Mouse (Mus musculus) midbrain, embryonic 14.5 days (tissue): ENCODE measurements around the gene Fam184a. TPM values are rescaled to one million over a fixed set of nuclear protein-coding genes. Genes with fewer than 3 reads are reported as not detected.
A peak's percentile ranks its signal among the peaks of the same experiment; 100 is the strongest.
"Not testable (repeated sequence)": the region's sequence is repeated elsewhere in the genome, so short reads cannot be mapped to it uniquely, and the experiment has no call there.

ENCODE experiments used
- ATAC-seq: fragments of 200-750 bp; cut with Nextera tagmentation; 2 replicates; pipeline ENCODE4 v1.8.0; 2017; ENCODE audit warnings: moderate number of reproducible peaks, moderate library complexity; ENCODE audit not compliant: low FRiP score, low TSS enrichment
- DNase-seq: peaks from one replicate; pipeline ENCODE4 v3.0.0-alpha.2; 2015
- H3K27ac ChIP-seq: fragments of 300-500 bp; sonication (generic); replicated peaks from 2 replicates; pipeline ENCODE4 v1.5.1; 2014; ENCODE audit warnings: mild to moderate bottlenecking, low read depth, low read length, moderate library complexity
- H3K27me3 ChIP-seq: fragments of 300-500 bp; sonication (generic); 2 replicates; pipeline ENCODE4 v1.6.1; 2014; ENCODE audit warnings: low read length, control low read depth, mixed read lengths; ENCODE audit not compliant: control insufficient read depth, insufficient read depth
- H3K36me3 ChIP-seq: fragments of 300-500 bp; sonication (generic); 2 replicates; pipeline ENCODE4 v1.6.1; 2014; ENCODE audit warnings: low read length, control low read depth; ENCODE audit not compliant: control insufficient read depth, insufficient read depth
- H3K4me1 ChIP-seq: fragments of 300-500 bp; sonication (generic); 2 replicates; pipeline ENCODE4 v1.6.1; 2014; ENCODE audit warnings: mild to moderate bottlenecking, antibody characterized with exemption, low read length, control low read depth; ENCODE audit not compliant: control insufficient read depth, insufficient read depth
- H3K4me2 ChIP-seq: fragments of 300-500 bp; sonication (generic); 2 replicates; pipeline ENCODE4 v1.6.1; 2014; ENCODE audit warnings: mild to moderate bottlenecking, low read length, moderate library complexity
- H3K4me3 ChIP-seq: fragments of 300-500 bp; sonication (generic); replicated peaks from 2 replicates; pipeline ENCODE4 v1.5.1; 2014; ENCODE audit warnings: low read depth, low read length
- H3K9ac ChIP-seq: fragments of 300-500 bp; sonication (generic); replicated peaks from 2 replicates; pipeline ENCODE4 v1.6.1; 2014; ENCODE audit warnings: mild to moderate bottlenecking, low read length, moderate library complexity
- H3K9me3 ChIP-seq: fragments of 300-500 bp; sonication (generic); 2 replicates; pipeline ENCODE4 v1.6.1; 2016; ENCODE audit warnings: low read length, control low read depth, mixed read lengths; ENCODE audit not compliant: control insufficient read depth
- WGBS: fragments of 180-500 bp; shearing (Covaris S2); extraction: QIAGEN DNeasy Blood & Tissue Kit; methylation state at CpG from one replicate; pipeline ENCODE4 v1.1.7; 2014; 5-methylcytosine and 5-hydroxymethylcytosine counted together
- polyA plus RNA-seq: library from polyadenylated mRNA; unstranded; fragments of >200 nt; fragmentation: Nextera tagmentation; extraction: Ambion mirVana; gene quantifications from 2 replicates; pipeline ENCODE4 v1.2.1, GENCODE M21; 2014

The Fam184a gene
- polyA plus RNA-seq, 1 experiment from 2014 or later = 13.6 TPM

DNA sequence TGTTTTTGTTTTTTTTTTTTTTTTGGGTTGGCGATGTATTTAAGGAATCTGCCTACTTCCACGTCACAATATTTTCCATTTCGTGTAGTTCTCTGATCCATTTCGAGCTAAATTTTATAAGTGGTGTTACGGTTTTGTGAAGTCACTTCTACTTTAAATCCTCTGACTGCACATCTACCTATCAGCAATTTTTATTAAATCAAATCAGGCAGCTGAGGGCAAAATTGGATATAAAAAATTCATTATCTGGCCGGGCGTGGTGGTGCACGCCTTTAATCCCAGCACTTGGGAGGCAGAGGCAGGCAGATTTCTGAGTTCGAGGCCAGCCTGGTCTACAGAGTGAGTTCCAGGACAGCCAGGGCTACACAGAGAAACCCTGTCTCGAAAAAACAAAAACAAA, 120.6 kb downstream of the Fam184a start, which contains the start of gene Mcm9:
Gene Mcm9, minus strand, starts transcription at position 101 of the 400 bp plus-strand sequence.
- H3K9me3 ChIP-seq, DNase-seq, H3K27me3 ChIP-seq, H3K36me3 ChIP-seq, ATAC-seq, H3K4me1 ChIP-seq: not testable (repeated sequence)
- H3K4me3 ChIP-seq = peak within 1 kb of the TSS; percentile 75
- peak within 1 kb of the TSS; percentile 58 for H3K9ac ChIP-seq
- 54% methylated on average over 10 of the region's 10 CpGs for WGBS
- H3K27ac ChIP-seq = peak within 1 kb of the TSS; percentile 86
- H3K4me2 ChIP-seq = peak within 1 kb of the TSS; percentile 42

DNA sequence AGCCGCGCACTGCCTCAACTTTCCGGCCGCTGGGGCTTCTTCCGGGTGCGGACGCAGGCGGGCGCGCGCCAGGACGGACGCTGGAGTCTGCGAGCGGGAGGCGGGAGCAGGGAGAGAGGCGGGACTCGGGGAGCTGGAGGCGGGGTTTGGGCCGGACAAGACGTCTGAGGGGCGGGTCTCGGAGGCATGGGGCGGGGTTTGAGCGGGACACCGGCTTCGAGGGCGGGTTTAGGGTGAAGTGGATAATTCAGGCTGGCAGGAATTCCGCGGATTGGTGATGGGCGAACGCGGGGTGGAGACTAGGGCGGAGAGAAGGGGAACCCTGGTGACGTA, 121.0 kb downstream of the Fam184a start:
- Histone ChIP-seq H3K4me2 (peak overlapping the region; percentile 42), H3K27me3 (no peaks in the 10 kb centered on the region), H3K9ac (peak overlapping the region; percentile 58), H3K36me3 (0 out of 2 replicates have a peak, but pooled peaks cover 5% of the 10 kb centered on the region), H3K9me3 (no peaks in the 10 kb centered on the region), H3K27ac (peak overlapping the region; percentile 86), H3K4me1 (no peaks in the 10 kb centered on the region), H3K4me3 (peak overlapping the region; percentile 75)
- WGBS = under 1% methylated on average over 35 of the region's 35 CpGs
- ATAC-seq = peak; percentile 96
- DNase-seq = peak; percentile 98

DNA sequence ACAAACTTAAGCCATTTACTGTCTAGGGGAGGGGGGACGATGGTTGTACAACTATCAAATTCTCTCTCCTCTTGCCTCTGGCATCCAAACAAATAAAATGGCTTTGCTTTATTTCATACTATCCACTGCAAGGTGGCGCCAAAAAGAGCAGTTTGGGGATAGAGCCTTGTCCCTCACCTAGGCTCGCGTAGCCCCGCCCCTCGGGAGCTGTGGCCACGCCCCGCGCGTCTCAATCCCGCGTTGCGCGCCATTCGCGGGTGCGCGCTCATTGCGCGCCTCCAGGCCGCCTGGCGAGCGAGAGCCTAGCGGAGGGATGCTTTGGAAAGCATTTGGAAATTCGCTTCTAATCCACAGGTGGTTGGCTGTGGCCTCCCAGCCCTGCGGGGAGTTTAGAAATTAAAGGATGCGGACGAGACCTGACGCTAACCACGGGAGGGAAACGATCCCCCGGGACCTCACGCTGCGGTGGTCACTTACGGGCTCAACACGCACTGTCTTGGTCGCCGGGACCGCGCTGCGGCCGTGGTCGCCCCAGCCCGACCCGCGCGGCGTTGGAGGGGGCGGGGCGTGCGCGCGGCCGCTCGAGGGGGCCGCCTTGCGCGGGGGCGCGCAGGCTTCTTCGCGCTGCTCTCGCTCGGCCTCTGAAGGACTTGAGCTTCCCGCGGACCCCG, 121.5 kb downstream of the Fam184a start:
- peak overlapping the region; percentile 75 for H3K4me3 ChIP-seq
- H3K4me1 ChIP-seq = no peaks in the 10 kb centered on the region
- H3K36me3 ChIP-seq = 0 out of 2 replicates have a peak, but pooled peaks cover 5% of the 10 kb centered on the region
- H3K9me3 ChIP-seq = no peaks in the 10 kb centered on the region
- no peaks in the 10 kb centered on the region for H3K27me3 ChIP-seq
- peak overlapping the region; percentile 86 for H3K27ac ChIP-seq
- H3K9ac ChIP-seq = peak overlapping the region; percentile 58
- DNase-seq (peak; percentile 97), ATAC-seq (peak; percentile 82)
- WGBS = under 1% methylated on average over 67 of the region's 67 CpGs
- H3K4me2 ChIP-seq = peak overlapping the region; percentile 42

DNA sequence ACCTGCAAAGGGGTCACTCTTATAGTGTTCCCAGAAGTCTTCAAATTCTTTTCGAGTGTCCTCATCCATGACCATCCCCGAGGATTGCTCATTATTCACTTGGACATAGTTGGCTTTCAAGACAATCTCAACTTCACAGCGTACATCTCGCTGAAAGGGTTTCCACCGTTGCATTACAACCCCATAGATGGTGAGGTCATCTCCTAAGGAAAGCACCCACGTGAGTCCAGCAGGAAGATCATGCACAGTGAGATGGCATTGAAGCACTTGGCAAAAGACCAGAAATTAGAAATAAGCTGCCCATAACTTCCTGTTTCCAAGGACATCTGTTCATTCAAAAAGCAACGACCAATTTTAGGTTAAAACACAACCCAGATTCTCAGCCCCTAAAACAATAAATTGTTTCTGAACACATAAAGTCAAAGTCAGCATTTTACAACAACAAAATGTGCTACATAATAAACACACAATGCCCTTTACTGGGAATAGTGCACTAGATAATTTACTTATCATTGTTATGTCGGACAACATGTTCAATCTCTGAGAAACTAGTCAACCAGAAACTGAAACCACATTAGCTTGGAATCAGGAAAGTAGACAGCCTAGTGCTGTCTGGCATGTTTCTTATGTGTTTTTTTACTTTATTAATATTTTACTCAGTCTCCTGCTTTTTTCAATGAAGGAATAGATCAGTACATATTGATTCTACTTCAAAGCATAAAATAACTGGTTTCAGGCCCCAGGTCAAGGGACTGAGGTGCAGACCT, 134.9 kb downstream of the Fam184a start:
- Histone ChIP-seq H3K4me3 (no peak overlapping the region), H3K4me1 (no peaks in the 10 kb centered on the region), H3K27me3 (no peaks in the 10 kb centered on the region), H3K27ac (no peak overlapping the region), H3K4me2 (no peak overlapping the region), H3K36me3 (peaks cover 36% of the 10 kb centered on the region), H3K9ac (no peak overlapping the region), H3K9me3 (no peaks in the 10 kb centered on the region)
- ATAC-seq = no peak
- 86% methylated on average over 8 of the region's 8 CpGs for WGBS
- no peak for DNase-seq

DNA sequence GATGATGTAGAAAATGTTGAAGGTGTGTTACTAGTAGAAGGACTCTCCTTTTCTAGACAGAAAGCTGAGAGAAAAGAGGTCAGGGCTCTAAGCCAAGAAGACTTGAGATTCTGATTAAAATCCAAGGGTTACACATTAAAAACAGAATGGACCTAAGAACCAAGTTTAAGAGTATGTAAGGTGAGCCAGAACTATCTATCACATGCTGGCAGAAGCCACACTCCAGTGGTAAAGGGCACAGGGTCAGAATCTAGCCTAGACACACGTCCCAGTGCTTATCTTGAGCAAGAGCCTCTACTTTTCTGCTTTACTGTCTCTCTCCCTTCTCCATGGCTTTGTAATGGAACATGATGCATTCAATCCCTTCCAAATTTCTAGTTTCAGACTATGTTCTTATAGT, 137.0 kb downstream of the Fam184a start:
- no peak overlapping the region for H3K9ac ChIP-seq
- no peaks in the 10 kb centered on the region for H3K4me1 ChIP-seq
- no peak overlapping the region for H3K4me2 ChIP-seq
- 90% methylated on average over 1 of the region's 1 CpGs for WGBS
- ATAC-seq = no peak
- H3K36me3 ChIP-seq = peaks cover 44% of the 10 kb centered on the region
- no peaks in the 10 kb centered on the region for H3K27me3 ChIP-seq
- DNase-seq = no peak
- H3K9me3 ChIP-seq = no peaks in the 10 kb centered on the region
- no peak overlapping the region for H3K4me3 ChIP-seq
- H3K27ac ChIP-seq = no peak overlapping the region

DNA sequence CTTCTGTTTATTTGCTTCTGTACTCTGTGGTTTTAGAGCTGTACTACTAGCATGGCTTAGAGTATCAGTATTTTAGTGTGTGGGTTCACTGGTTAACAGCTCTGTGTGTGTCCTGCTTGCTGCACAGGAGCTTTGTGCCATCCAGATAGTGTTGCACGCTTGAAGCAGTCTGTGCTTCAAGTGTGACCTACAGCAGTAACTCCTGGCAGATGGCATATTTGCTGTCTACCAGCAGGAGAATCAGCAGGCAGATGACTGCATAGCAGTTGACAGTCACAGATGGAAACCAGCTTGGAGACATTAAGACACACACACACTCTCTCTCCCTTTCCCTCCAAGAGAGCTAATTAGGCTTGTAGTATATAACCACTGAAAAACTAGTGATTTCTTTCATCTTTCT, 138.8 kb downstream of the Fam184a start:
- no peak for DNase-seq
- Histone ChIP-seq H3K4me2 (no peak overlapping the region), H3K27ac (no peak overlapping the region), H3K36me3 (peaks cover 58% of the 10 kb centered on the region), H3K4me1 (no peaks in the 10 kb centered on the region), H3K4me3 (no peak overlapping the region), H3K9ac (no peak overlapping the region), H3K9me3 (no peaks in the 10 kb centered on the region), H3K27me3 (no peaks in the 10 kb centered on the region)
- ATAC-seq = no peak
- WGBS = 87% methylated on average over 1 of the region's 1 CpGs

DNA sequence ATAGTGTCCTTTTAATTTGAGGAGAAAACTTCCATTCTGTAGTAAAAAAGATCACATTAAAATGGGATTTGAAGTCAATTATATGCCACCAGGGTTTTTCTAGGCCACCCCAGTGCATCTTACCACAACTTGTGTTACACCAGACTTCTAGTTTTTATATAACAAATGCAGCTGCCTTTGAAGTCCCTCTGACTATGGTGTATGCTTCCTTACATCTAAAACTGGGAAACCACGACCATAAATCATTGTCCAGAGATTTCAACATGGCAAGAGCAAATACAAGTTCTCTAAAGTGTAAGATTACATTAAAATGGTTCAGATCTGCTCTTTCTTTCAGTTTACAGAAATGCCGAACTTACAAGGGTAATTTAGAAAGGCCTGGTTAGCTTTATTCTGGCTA, 142.6 kb downstream of the Fam184a start:
- Histone ChIP-seq H3K27me3 (no peaks in the 10 kb centered on the region), H3K36me3 (peaks cover 69% of the 10 kb centered on the region)

DNA sequence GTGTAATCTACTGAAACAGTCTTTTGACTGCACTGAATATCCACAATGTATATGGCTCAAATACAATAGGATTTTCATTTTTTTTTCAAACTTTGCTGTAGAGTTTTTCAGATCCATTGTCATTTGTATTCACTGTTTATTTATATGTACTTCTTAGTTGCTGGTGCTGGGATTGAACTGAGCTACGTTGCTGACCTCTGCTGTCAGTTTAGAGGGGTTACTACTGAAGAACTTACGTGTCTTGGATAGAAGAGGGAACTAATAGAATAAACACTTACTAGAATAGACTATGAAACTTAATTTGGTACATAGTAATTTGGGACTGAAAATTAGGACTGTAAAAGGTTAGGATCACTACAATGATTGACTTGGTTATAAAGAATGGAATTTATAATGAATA, 145.6 kb downstream of the Fam184a start:
- no peak overlapping the region for H3K9ac ChIP-seq
- H3K27ac ChIP-seq = no peak overlapping the region
- H3K27me3 ChIP-seq = no peaks in the 10 kb centered on the region
- no peak overlapping the region for H3K4me2 ChIP-seq
- H3K36me3 ChIP-seq = peaks cover 73% of the 10 kb centered on the region
- H3K9me3 ChIP-seq = no peaks in the 10 kb centered on the region
- H3K4me3 ChIP-seq = no peak overlapping the region
- ATAC-seq (no peak), DNase-seq (no peak)
- H3K4me1 ChIP-seq = peaks cover 7% of the 10 kb centered on the region; the same call in 1 of the 2 replicates
- 71% methylated on average over 2 of the region's 2 CpGs for WGBS

More for the DNA sequence above, 142.6 kb downstream of the Fam184a start:
- Histone ChIP-seq H3K4me2 (no peak overlapping the region), H3K9me3 (no peaks in the 10 kb centered on the region), H3K4me1 (no peaks in the 10 kb centered on the region), H3K27ac (no peak overlapping the region), H3K9ac (no peak overlapping the region), H3K4me3 (no peak overlapping the region)
- WGBS = 86% methylated on average over 2 of the region's 2 CpGs
- ATAC-seq (no peak), DNase-seq (no peak)
